Mouse (Mus musculus) midbrain, embryonic 15.5 days (tissue): Measurements from ENCODE around the gene Tgfb1. TPM values are rescaled to one million over a fixed set of nuclear protein-coding genes. Genes with fewer than 3 reads are reported as not detected.

Experiments used
- ATAC-seq: fragments of 200-750 bp; cut with Nextera tagmentation; replicated peaks from 2 replicates; pipeline ENCODE4 v1.8.0; 2017; ENCODE audit warnings: moderate TSS enrichment
- H3K27ac ChIP-seq: fragments of 300-500 bp; sonication (generic); 2 replicates; pipeline ENCODE4 v1.5.1; 2015; ENCODE audit warnings: mild to moderate bottlenecking, inconsistent platforms
- H3K27me3 ChIP-seq: fragments of 300-500 bp; sonication (generic); replicated peaks from 2 replicates; pipeline ENCODE4 v1.6.1; 2015; ENCODE audit warnings: inconsistent platforms
- H3K36me3 ChIP-seq: fragments of 300-500 bp; sonication (generic); replicated peaks from 2 replicates; pipeline ENCODE4 v1.6.1; 2015; ENCODE audit warnings: inconsistent platforms
- H3K4me1 ChIP-seq: fragments of 300-500 bp; sonication (generic); 2 replicates; pipeline ENCODE4 v1.6.1; 2015; ENCODE audit warnings: inconsistent platforms
- H3K4me2 ChIP-seq: fragments of 300-500 bp; sonication (generic); 2 replicates; pipeline ENCODE4 v1.6.1; 2015; ENCODE audit warnings: inconsistent platforms, mild to moderate bottlenecking, moderate library complexity
- H3K4me3 ChIP-seq: fragments of 300-500 bp; sonication (generic); 2 replicates; pipeline ENCODE4 v1.5.1; 2015; ENCODE audit warnings: mild to moderate bottlenecking, inconsistent platforms
- H3K9ac ChIP-seq: fragments of 300-500 bp; sonication (generic); 2 replicates; pipeline ENCODE4 v1.6.1; 2015; ENCODE audit warnings: mild to moderate bottlenecking, inconsistent platforms
- H3K9me3 ChIP-seq: fragments of 300-500 bp; sonication (generic); 2 replicates; pipeline ENCODE4 v1.6.1; 2016; ENCODE audit warnings: inconsistent platforms
- WGBS: fragments of 180-500 bp; shearing (Covaris S2); methylation state at CpG from one replicate; pipeline ENCODE4 v1.1.7; 2015; ENCODE audit warnings: mixed read lengths; 5-methylcytosine and 5-hydroxymethylcytosine counted together
- polyA plus RNA-seq: library from polyadenylated mRNA; unstranded; fragments of >200 nt; fragmentation: Nextera tagmentation; extraction: Ambion mirVana; gene quantifications from 2 replicates; pipeline ENCODE4 v1.2.1, GENCODE M21; 2015

Gene Tgfb1
- polyA plus RNA-seq, 1 experiment from 2014 or later, result 0.56 TPM

DNA sequence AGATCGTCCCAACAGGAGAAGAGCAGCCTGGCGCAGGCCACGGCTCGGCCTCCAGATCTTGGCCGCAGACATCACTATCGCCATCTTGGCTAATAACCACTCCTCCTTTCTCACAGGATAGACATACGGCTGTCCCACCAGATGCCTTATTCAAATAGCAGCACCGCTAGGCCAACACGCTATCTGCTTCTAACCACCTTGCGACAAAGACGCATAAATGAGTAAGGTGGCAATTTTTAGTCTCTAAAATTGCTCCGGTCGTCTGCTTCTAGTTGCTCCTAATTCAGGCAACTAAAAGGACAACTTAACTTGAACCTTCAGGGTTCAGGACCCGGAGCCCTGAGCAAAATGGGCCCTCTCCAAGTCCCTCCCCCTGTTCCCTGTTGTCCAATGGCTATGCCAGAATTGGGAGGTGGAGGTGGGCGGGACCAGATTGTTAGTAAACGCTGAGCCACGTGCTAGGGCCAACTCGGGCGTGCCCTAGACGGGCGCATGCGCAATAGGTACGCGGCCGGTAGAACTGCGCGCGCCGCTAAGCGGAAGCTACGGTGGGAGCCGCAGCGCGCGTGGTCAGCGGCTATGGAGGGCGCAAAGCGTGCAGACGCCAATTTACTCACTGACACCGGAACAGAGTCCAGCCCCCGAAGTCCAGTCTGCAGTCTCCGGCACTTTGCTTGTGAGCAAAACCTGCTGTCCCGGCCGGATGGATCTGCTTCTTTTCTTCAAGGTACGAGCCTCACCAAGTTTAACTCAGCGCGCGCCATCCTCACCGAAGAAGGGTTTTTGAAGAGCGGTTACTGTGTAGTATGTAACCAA is 27.9 kb upstream of the Tgfb1 start, which contains the start of the genes Bckdha and Exosc5:
Gene Bckdha (minus strand): TSS at position 325 of the 816 bp plus-strand sequence.
Gene Exosc5 (plus strand): TSS at position 508 of the 816 bp plus-strand sequence.
- Histone ChIP-seq H3K4me3 (peak within 1 kb of the TSS; percentile 80), H3K36me3 (peaks cover 3% of the 10 kb centered on the region), H3K27me3 (no peaks in the 10 kb centered on the region), H3K4me1 (peaks cover 32% of the 10 kb centered on the region), H3K9ac (peak within 1 kb of the TSS; percentile 65), H3K27ac (peak within 1 kb of the TSS; percentile 82), H3K9me3 (no peaks in the 10 kb centered on the region), H3K4me2 (peak within 1 kb of the TSS; percentile 87)
- peak; percentile 98 for ATAC-seq
- 1% methylated on average over 50 of the region's 50 CpGs for WGBS

DNA sequence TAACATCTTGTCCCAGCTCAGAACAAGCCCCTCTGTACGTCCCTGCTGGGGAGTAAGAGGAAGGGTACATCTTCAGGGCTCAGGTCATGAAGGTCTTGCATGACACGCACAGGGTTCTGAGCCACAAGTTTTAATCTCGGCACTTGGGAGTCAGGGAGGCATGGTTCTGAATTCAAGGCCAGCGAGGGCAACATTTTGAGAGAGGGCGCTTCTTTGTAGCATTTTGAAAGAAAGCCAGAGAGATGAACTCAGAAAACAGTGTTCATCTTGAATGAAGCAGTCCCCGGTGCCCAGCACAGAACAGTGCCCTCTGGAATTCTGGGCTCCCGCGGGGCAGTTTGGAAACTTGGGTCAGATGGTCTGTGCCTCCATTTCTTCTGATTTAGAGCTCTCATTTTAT is 20.4 kb upstream of the Tgfb1 start:
- no peaks in the 10 kb centered on the region for H3K27me3 ChIP-seq
- H3K4me2 ChIP-seq, result no peak overlapping the region
- H3K9me3 ChIP-seq, result no peaks in the 10 kb centered on the region
- no peak overlapping the region for H3K4me3 ChIP-seq
- peaks cover 15% of the 10 kb centered on the region for H3K36me3 ChIP-seq
- no peak for ATAC-seq
- no peak overlapping the region for H3K27ac ChIP-seq
- no peaks in the 10 kb centered on the region for H3K4me1 ChIP-seq
- no peak overlapping the region for H3K9ac ChIP-seq
- WGBS, result 94% methylated on average over 8 of the region's 8 CpGs

DNA sequence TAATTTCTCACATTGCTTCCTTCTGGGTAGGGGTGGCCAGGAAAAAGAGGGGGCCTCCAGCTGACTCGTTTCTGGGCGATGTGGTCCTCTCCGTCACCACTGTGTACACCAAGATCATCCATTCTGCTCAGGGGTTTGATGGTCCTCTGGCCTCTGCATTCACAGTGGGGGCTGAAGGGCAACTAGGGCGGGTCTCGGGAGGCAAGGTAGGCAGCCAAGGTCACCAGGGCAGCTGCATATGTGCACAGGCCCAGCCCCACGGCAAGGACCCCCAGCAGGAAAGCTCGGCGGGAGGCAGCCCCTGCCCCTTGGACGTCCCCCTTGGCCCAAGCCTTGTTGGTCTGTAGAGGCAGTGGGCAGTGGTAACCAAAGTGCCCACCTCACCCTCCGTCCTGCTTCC is 17.6 kb upstream of the Tgfb1 start:
- Histone ChIP-seq H3K9ac (no peak overlapping the region), H3K27me3 (peaks cover 10% of the 10 kb centered on the region), H3K4me3 (no peak overlapping the region), H3K9me3 (no peaks in the 10 kb centered on the region), H3K27ac (no peak overlapping the region), H3K4me2 (no peak overlapping the region), H3K4me1 (no peaks in the 10 kb centered on the region), H3K36me3 (peaks cover 11% of the 10 kb centered on the region; the same call in 1 of the 2 replicates)
- ATAC-seq, result no peak
- 87% methylated on average over 10 of the region's 10 CpGs for WGBS

DNA sequence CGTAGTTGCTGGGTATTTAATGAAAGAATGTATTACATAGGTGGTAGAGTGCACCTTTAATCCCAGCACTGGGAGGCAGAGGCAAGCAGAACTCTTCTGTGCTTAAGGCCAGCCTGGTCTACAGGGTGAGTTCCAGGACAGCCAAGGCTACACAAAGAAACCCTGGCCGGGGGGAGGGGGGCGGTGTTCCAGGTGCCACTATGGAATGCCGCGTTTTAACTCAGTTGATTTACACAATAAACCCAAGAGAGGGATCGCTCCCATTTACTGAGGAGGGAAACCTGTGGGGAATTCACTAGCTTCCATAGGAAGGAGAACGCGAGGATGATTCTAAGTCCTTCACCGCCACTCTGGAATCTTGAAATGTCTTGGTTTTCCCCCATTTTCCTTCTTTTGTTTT is 17.2 kb upstream of the Tgfb1 start:
- Histone ChIP-seq H3K27me3 (peaks cover 15% of the 10 kb centered on the region), H3K9me3 (no peaks in the 10 kb centered on the region), H3K9ac (no peak overlapping the region), H3K4me2 (no peak overlapping the region), H3K36me3 (peaks cover 11% of the 10 kb centered on the region; the same call in 1 of the 2 replicates), H3K4me1 (peaks cover 4% of the 10 kb centered on the region; the same call in 1 of the 2 replicates), H3K4me3 (no peak overlapping the region), H3K27ac (no peak overlapping the region)
- ATAC-seq, result no peak
- WGBS, result 81% methylated on average over 9 of the region's 9 CpGs

DNA sequence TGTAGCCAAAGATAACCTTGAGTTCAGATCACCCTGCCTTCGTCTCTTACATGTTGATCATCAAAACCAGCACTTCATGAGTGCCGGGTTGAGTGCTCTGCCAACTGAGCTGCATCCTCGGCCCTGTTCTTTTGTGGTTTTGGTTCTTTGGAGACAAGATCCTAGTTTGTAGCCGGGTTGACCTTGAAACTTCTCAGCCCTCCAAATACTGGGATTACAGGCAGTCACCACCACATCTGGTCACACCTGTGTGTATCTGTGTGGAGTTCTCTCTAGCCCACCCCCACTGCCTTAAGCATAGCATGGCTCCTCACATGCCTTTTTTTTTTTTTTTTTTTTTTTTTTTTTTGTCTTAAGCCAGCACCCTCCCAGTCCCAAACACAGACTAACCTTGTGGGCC is 16.7 kb upstream of the Tgfb1 start:
- H3K27me3 ChIP-seq, result peaks cover 19% of the 10 kb centered on the region
- no peak overlapping the region for H3K4me3 ChIP-seq
- H3K27ac ChIP-seq, result no peak overlapping the region
- no peaks in the 10 kb centered on the region for H3K9me3 ChIP-seq
- no peak for ATAC-seq
- H3K9ac ChIP-seq, result no peak overlapping the region
- H3K4me1 ChIP-seq, result peaks cover 8% of the 10 kb centered on the region; the same call in 1 of the 2 replicates
- H3K36me3 ChIP-seq, result peaks cover 11% of the 10 kb centered on the region; the same call in 1 of the 2 replicates
- no peak overlapping the region for H3K4me2 ChIP-seq
- WGBS, result 91% methylated on average over 4 of the region's 4 CpGs

DNA sequence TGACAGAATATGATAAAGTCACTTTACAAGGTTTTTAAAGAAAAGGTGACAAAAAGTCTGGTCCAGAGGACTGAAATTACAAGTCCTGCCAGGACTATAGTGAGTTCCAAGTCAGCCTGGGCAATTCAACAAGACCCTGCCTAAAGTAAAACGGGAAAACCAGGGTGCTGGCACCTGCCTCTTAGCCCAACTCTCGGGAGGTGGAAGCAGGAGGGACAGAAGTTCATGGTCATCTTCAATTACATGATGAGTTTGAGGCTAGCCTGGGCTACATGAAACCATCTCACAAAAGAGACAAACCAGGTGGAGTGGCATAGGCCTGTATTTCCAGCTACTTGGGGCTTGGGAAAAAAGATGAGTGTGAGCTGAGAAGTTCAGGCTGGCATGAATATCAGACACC is 15.1 kb upstream of the Tgfb1 start:
- peaks cover 8% of the 10 kb centered on the region; the same call in 1 of the 2 replicates for H3K4me1 ChIP-seq
- 73% methylated on average over 2 of the region's 2 CpGs for WGBS
- peaks cover 23% of the 10 kb centered on the region for H3K27me3 ChIP-seq
- no peaks in the 10 kb centered on the region for H3K9me3 ChIP-seq
- no peak for ATAC-seq
- H3K36me3 ChIP-seq, result peaks cover 7% of the 10 kb centered on the region; the same call in 1 of the 2 replicates
- no peak overlapping the region for H3K4me2 ChIP-seq
- H3K27ac ChIP-seq, result no peak overlapping the region
- no peak overlapping the region for H3K9ac ChIP-seq
- H3K4me3 ChIP-seq, result no peak overlapping the region

DNA sequence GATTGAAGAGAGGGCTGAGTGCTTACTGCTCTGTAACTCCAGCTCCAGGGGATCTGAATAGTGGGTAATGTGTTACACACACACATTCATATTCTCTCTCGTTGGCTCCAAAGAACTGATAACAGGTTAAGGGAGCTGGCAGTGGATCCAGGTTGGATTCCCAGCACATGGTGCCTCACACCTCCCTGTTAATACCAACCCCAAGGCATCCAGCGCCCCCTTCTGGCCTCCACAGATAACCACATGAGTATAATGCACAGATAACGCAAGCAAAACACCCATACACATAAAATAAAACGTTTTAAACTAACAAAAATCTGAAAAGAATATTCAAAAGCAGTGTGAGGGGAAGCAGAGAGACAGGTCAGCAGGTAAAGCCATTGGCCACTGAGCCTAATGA is 14.4 kb upstream of the Tgfb1 start:
- Histone ChIP-seq H3K4me3 (no peak overlapping the region), H3K4me1 (peaks cover 8% of the 10 kb centered on the region; the same call in 1 of the 2 replicates), H3K4me2 (no peak overlapping the region), H3K27ac (no peak overlapping the region), H3K27me3 (peaks cover 23% of the 10 kb centered on the region), H3K9ac (no peak overlapping the region), H3K36me3 (peaks cover 7% of the 10 kb centered on the region; the same call in 1 of the 2 replicates), H3K9me3 (no peaks in the 10 kb centered on the region)
- no peak for ATAC-seq
- WGBS, result 53% methylated on average over 4 of the region's 4 CpGs

DNA sequence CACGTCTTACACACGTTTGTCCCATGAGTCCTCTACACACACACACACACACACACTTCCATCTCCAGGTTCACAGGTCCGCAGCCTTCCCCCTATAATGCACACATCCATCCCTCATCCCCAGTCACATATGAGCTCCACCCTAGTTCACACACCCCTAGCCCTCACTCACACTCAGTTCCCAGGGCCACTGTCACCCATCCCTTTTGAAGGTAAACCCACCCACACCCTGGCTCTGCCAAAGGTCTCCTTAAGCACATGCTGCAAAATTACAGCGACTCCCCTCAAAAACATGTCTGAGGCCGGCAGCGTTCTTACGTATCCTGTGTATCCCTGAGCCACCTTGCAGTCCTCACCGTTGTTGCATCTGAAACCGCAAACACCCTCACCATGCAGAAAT is 12.5 kb upstream of the Tgfb1 start:
- Histone ChIP-seq H3K4me2 (peak overlapping the region; percentile 74), H3K27me3 (peaks cover 23% of the 10 kb centered on the region), H3K27ac (no peak overlapping the region; the same call in 1 of the 2 replicates), H3K9ac (peak overlapping the region; percentile 66), H3K4me1 (peaks cover 8% of the 10 kb centered on the region; the same call in 1 of the 2 replicates), H3K9me3 (no peaks in the 10 kb centered on the region), H3K36me3 (no peaks in the 10 kb centered on the region), H3K4me3 (peak overlapping the region; percentile 48)
- ATAC-seq, result peak; percentile 43
- 29% methylated on average over 9 of the region's 9 CpGs for WGBS

DNA sequence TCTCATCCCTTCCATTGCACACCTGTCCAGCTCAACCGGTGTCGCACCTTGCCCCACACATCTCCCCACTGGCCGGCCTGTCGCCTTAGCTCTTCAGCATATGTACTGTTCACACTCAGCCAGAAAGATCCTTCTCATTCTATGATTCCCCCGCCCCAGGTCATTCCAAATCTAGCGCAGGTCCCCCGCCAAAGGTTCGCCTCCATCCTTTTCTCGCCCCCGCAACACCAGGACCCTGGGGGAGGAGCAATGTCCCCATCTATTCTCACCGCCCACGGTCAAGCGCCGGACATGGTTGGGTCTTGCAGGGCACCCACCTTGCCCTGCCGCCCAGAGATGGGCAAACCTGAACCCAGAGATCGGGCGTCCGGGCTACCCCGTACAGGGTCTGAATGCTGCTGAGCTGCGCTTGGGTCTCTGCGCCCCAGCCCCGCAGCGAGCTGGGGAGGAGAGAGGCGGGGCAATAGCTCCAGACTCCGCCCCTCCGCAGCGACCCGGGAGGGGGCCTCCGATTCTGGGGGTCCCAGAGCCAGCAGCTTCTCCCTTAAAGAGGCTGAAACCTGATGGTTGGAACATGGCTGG is 12.0 kb upstream of the Tgfb1 start, which contains the start of gene Tmem91:
Gene Tmem91 (minus strand): TSS at position 448 of the 582 bp plus-strand sequence.
- peak; percentile 48 for ATAC-seq
- peaks cover 23% of the 10 kb centered on the region for H3K27me3 ChIP-seq
- H3K36me3 ChIP-seq, result no peaks in the 10 kb centered on the region
- peak within 1 kb of the TSS; percentile 74 for H3K4me2 ChIP-seq
- no peak within 1 kb of the TSS; the same call in 1 of the 2 replicates for H3K27ac ChIP-seq
- H3K9ac ChIP-seq, result peak within 1 kb of the TSS; percentile 66
- no peaks in the 10 kb centered on the region for H3K9me3 ChIP-seq
- H3K4me1 ChIP-seq, result peaks cover 9% of the 10 kb centered on the region; the same call in 1 of the 2 replicates
- WGBS, result under 1% methylated on average over 29 of the region's 29 CpGs
- H3K4me3 ChIP-seq, result peak within 1 kb of the TSS; percentile 48

DNA sequence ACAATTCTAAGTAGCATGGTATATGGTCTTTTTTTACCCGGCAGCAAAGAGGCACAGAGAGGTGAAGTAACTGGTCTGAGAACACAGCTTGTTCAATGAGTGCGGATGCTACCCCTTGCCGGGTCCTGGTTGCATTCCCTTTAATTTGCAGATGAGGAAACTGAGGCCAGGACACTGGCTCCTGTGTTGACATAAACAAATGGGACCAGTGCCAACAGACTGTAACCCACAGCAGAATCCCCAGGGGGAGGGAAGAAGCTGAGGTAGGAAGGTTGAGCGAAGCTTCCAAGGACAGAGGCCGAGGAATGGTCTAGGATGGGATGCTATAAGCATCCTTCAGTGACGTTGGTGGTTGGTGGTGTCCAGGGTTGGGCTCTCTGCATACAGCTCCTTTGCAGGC is 11.4 kb upstream of the Tgfb1 start:
- Histone ChIP-seq H3K4me1 (peaks cover 14% of the 10 kb centered on the region), H3K4me3 (peak overlapping the region; percentile 48), H3K9me3 (no peaks in the 10 kb centered on the region), H3K27ac (no peak overlapping the region), H3K4me2 (peak overlapping the region; percentile 74), H3K36me3 (no peaks in the 10 kb centered on the region), H3K9ac (no peak overlapping the region), H3K27me3 (peaks cover 23% of the 10 kb centered on the region)
- no peak for ATAC-seq
- WGBS, result 41% methylated on average over 6 of the region's 6 CpGs

DNA sequence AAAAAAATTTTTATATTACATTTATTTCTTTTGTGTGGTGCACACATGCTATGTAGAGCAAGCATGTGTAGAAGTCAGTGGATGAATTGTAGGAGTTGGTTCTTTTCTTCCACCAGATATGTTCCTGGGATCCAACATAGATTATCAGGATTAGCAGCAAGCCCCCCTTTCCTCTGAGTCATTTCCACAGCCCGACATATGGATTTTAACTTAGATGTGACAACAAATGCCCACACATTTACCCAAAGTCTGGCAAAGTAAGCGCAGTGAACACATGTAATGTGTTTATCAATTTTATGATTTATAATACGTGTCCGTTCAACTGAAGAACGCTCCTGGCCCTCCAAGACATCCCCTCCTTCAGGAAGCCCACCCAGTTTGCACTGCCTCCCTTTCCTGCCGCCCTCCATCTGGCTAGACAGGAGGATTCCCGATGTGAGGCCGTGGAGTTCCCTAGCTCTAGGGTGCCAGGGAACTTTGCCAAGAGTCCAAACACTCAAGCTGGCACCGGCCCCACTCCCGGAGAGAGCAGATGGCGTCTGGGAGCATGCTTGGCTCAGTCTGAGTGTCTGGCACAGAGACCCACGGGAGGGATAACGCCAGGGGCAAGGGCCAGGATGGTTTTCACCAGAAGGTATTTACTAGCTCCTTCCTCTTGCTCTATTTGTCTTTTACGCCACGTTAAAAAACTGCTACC is 10.6 kb upstream of the Tgfb1 start:
- peaks cover 18% of the 10 kb centered on the region for H3K4me1 ChIP-seq
- H3K4me3 ChIP-seq, result no peak overlapping the region
- no peak for ATAC-seq
- H3K9ac ChIP-seq, result no peak overlapping the region
- H3K27me3 ChIP-seq, result peaks cover 23% of the 10 kb centered on the region
- H3K36me3 ChIP-seq, result no peaks in the 10 kb centered on the region
- H3K9me3 ChIP-seq, result no peaks in the 10 kb centered on the region
- 51% methylated on average over 15 of the region's 15 CpGs for WGBS
- peak overlapping the region; percentile 66 for H3K27ac ChIP-seq
- H3K4me2 ChIP-seq, result no peak overlapping the region

DNA sequence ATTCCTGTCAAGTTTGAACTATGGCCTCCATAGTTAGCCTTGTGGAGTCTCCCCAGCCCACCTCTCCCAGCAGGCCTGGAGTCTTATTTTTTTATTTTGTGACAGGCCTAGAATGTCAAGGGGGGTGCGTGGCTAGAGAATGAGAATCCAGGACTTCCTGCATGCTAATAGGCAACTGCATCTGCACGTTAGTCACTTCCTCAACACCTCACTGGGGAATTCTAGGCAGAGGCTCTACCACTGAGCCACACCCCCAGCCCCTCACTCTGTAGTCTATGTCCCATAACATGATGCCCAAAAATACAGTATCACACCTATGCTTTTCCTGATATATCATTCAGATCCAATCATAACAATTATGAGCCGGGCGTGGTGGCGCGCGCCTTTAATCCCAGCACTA is 9.8 kb upstream of the Tgfb1 start:
- Histone ChIP-seq H3K9me3 (no peaks in the 10 kb centered on the region), H3K27ac (peak overlapping the region; percentile 66), H3K4me1 (peaks cover 26% of the 10 kb centered on the region), H3K27me3 (peaks cover 23% of the 10 kb centered on the region), H3K4me2 (no peak overlapping the region), H3K9ac (no peak overlapping the region), H3K4me3 (no peak overlapping the region), H3K36me3 (no peaks in the 10 kb centered on the region)
- ATAC-seq, result no peak
- 89% methylated on average over 7 of the region's 7 CpGs for WGBS
